Mouse (Mus musculus): ENCODE results near the gene Fnip1. TPM values are rescaled to one million over a fixed set of nuclear protein-coding genes. Genes with fewer than 3 reads are reported as not detected.
A peak's percentile ranks its signal among the peaks of the same experiment; 100 is the strongest.

Fnip1 gene
- total RNA-seq, 2 experiments from 2014 or later, result 33.0 to 37.8 TPM

DNA sequence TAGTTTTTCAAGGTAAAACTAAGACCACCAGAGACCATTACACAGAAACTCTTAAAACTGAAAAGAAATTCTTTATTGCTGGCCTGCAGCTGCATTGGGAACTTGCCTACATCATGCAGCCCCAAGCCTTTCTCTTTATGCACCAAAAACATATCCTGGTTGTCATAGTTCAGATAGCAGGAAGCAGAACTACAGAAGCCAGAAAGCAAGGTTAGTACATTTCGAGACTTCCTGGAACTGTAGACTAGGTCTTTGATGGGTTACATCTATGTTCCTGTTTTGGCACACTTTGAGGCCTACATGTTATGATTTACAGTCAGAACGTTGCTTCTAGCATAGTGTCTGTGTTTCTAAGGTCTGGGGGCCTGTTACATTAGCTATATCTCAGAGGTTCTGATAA, 95.8 kb downstream of the Fnip1 start:
- intact Hi-C loops (cut with DNase I), result loop anchor here (2.0 to 5.0 kb wide), 2 partner anchors 227 to 269 kb away; no protein-coding TSS in a partner anchor
- no peak for DNase-seq (ENCODE audit: low spot score)

DNA sequence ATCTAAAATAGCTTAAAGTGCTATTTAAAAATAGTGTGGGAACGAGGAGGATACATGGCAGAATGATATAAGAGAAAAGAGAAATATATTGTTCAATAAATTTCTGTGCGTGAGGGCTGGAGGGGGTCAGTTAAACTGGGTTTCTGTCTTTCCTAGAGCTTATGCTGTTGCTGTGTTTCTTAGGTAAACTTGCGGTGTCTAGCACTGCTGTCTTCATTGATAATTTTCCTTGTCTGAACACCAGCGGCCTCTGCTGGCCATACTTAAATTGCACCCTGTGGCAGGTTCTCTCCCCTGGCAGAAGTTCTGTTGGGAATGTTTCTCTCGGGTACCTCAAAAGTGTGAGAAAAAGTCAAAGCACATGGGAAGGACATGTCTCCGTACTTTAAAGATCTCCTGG, 96.9 kb downstream of the Fnip1 start:
- peak; percentile 27 for DNase-seq (ENCODE audit: low spot score)
- intact Hi-C loops (cut with DNase I), result loop anchor here (2.0 to 5.0 kb wide), 3 partner anchors 178 to 270 kb away; no protein-coding TSS in a partner anchor

DNA sequence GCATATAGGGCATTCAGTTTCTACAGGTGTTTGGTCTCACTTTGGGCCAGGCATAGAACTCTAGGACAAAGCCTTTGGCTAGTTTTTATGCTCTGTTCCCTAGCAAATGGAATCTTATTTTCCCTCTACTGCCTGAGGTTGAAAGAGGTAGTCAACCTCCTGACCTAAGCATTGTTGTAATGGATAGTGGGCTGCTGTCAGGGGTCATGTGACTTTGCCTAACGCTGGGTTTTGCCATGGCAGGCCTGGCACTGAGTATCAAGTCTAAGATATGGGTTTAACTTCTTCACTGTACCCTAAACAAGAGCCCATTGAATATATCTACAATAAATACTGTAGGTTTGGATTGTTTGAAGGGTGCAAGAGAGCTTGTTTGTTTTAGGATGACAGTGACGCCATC, 101.0 kb downstream of the Fnip1 start:
- intact Hi-C loops (cut with DNase I), result loop anchor here (5.0 kb wide), 1 partner anchor 182 kb away; no protein-coding TSS in a partner anchor
- no peak for DNase-seq (ENCODE audit: low spot score)

GRCm38 (mm10) chr11:54539486-54539885, 101.5 kb downstream of the Fnip1 start:
- DNase-seq (ENCODE audit: low spot score), result no peak
- intact Hi-C loops (cut with DNase I), result loop anchor here (5.0 kb wide), 1 partner anchor 182 kb away; no protein-coding TSS in a partner anchor

GRCm38 (mm10) chr11:54540328-54540727, 102.3 kb downstream of the Fnip1 start:
- intact Hi-C loops (cut with DNase I), result no loop called here

GRCm38 (mm10) chr11:54542414-54542813, 104.4 kb downstream of the Fnip1 start:
- intact Hi-C loops (cut with DNase I), result no loop called here
- no peak for DNase-seq (ENCODE audit: low spot score)

More at GRCm38 (mm10) chr11:54540328-54540727, 102.3 kb downstream of the Fnip1 start:
- no peak for DNase-seq (ENCODE audit: low spot score)

DNA sequence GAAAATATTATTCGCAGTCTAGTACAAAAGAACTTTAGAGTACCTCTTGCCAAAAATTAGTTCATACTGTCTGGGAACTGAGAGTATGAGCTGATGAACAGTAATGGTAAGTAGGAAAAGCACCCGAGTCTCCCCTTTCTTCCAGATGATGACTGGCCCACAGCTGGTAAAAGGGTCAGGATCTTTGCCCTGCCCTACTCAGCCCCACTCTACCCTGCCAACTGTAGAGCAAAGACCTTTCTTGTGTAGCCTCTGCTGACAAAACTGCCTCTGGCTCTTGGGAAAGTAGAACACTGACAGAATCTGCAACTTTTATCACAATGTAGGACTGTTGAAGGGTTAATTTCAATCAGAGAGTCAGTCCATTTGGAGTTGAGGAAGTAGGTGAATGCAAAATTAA, 117.0 kb downstream of the Fnip1 start:
- intact Hi-C loops (cut with DNase I), result no loop called here

DNA sequence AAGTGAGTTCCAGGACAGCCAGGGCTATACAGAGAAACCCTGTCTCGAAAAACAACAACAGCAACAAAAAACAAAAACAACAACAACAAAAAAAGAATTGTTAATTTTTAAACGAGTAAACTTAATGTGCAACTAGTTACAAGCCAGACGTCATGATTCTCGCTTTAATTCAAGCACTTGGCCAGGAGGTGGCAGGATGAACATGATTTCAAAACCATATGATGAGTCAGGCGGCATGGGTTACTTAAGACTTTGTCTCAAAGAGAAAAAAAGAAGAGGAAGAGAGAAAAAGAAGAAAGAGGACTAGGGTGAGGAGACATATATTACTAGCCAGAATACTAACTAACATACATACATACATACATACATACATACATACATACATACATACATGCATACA, 124.8 kb downstream of the Fnip1 start:
- DNase-seq (ENCODE audit: low spot score), result no peak
- intact Hi-C loops (cut with DNase I), result no loop called here

More for the DNA sequence above, 117.0 kb downstream of the Fnip1 start:
- no peak for DNase-seq (ENCODE audit: low spot score)

Other genes with a start within 250 kb of the Fnip1 start
- not detected for gene Csf2, start 188.5 kb upstream of the Fnip1 start, total RNA-seq (2021)
- gene Il3, start 170.9 kb upstream of the Fnip1 start, total RNA-seq (2021), result not detected
- gene Acsl6, start 134.4 kb upstream of the Fnip1 start, total RNA-seq (2021), result 1 to 10 TPM; 3.2 to 3.4 TPM
- gene Meikin, start 67.5 kb upstream of the Fnip1 start, total RNA-seq (2021), result not detected
- 10 to 100 TPM; 15.8 to 17.9 TPM for gene Rapgef6, start 84.6 kb downstream of the Fnip1 start, total RNA-seq (2021)

Measured in heart, postnatal 25 days (tissue).